Mouse (Mus musculus) heart, adult 2 months (tissue): ENCODE measurements around the gene Igdcc3.

Source experiments
- CTCF ChIP-seq: fragments of 200-600 bp; IDR thresholded peaks from 2 replicates; pipeline ENCODE4 v1.8.1; 2022; ENCODE audit warnings: antibody characterized with exemption, mild to moderate bottlenecking, moderate library complexity
- EP300 ChIP-seq: fragments of 200-500 bp; IDR thresholded peaks from 2 replicates; pipeline ENCODE4 v1.6.1; 2011; ENCODE audit warnings: low read depth, low read length, control low read depth; ENCODE audit not compliant: insufficient read depth

GRCm38 (mm10) chr9:65117516-65117915 is 23.5 kb upstream of the Igdcc3 start:
- no peak for TF ChIP-seq EP300
- no peak for TF ChIP-seq CTCF
